Mouse (Mus musculus) gastrocnemius, adult 8-10 months (tissue): ENCODE results near the gene A830031A19Rik. TPM values are rescaled to one million over a fixed set of nuclear protein-coding genes. Genes with fewer than 3 reads are reported as not detected.

Source experiments
- DNase-seq, 2 experiments: peaks; one replicate each; pipeline ENCODE4 v3.0.0; 2022; ENCODE audit warnings: low spot score in 2 of 2
- total RNA-seq, 4 experiments: library from RNA; stranded (reverse); gene quantifications; 2 replicates each; pipeline ENCODE4 v1.2.4; 2022

Gene A830031A19Rik
- not detected for total RNA-seq

- DNase-seq, result no peak
These were observed at the start of gene A830031A19Rik for GRCm38 (mm10) chr11:24074634-24075104. Gene A830031A19Rik, minus strand, starts transcription at chr11:24075054.

GRCm38 (mm10) chr11:24123991-24124390, 49.1 kb upstream of the A830031A19Rik start:
- no peak for DNase-seq

- DNase-seq, result no peak
These were observed 48.0 kb upstream of the A830031A19Rik start for GRCm38 (mm10) chr11:24122899-24123298.

GRCm38 (mm10) chr11:24121136-24121535, 46.3 kb upstream of the A830031A19Rik start:
- no peak for DNase-seq

GRCm38 (mm10) chr11:24116582-24117318, 41.9 kb upstream of the A830031A19Rik start:
- no peak for DNase-seq

GRCm38 (mm10) chr11:24116041-24116440, 41.2 kb upstream of the A830031A19Rik start:
- no peak for DNase-seq

GRCm38 (mm10) chr11:24115017-24115752, 40.3 kb upstream of the A830031A19Rik start:
- no peak for DNase-seq

- no peak for DNase-seq
These were observed 36.9 kb upstream of the A830031A19Rik start for GRCm38 (mm10) chr11:24111720-24112119.

- no peak for DNase-seq
These were observed 35.3 kb upstream of the A830031A19Rik start for GRCm38 (mm10) chr11:24110113-24110512.

GRCm38 (mm10) chr11:24109388-24109787, 34.5 kb upstream of the A830031A19Rik start:
- no peak for DNase-seq

GRCm38 (mm10) chr11:24108974-24109373, 34.1 kb upstream of the A830031A19Rik start:
- DNase-seq, result no peak

GRCm38 (mm10) chr11:24107414-24107813, 32.6 kb upstream of the A830031A19Rik start:
- no peak for DNase-seq

GRCm38 (mm10) chr11:24103128-24103742, 28.4 kb upstream of the A830031A19Rik start:
- DNase-seq, result no peak

- no peak for DNase-seq
These were observed 27.5 kb upstream of the A830031A19Rik start for GRCm38 (mm10) chr11:24102372-24102771.

- no peak for DNase-seq
These were observed 26.8 kb upstream of the A830031A19Rik start for GRCm38 (mm10) chr11:24101625-24102024.

- DNase-seq, result no peak
These were observed 25.7 kb upstream of the A830031A19Rik start for GRCm38 (mm10) chr11:24100449-24101070.

- DNase-seq, result no peak
These were observed 25.0 kb upstream of the A830031A19Rik start for GRCm38 (mm10) chr11:24099886-24100293.

- no peak for DNase-seq
These were observed 24.4 kb upstream of the A830031A19Rik start for GRCm38 (mm10) chr11:24099215-24099614.

GRCm38 (mm10) chr11:24098662-24099061, 23.8 kb upstream of the A830031A19Rik start:
- DNase-seq, result no peak

- no peak for DNase-seq
These were observed 23.2 kb upstream of the A830031A19Rik start for GRCm38 (mm10) chr11:24098069-24098468.

GRCm38 (mm10) chr11:24097026-24097425, 22.2 kb upstream of the A830031A19Rik start:
- DNase-seq, result no peak

- no peak for DNase-seq
These were observed 21.6 kb upstream of the A830031A19Rik start for GRCm38 (mm10) chr11:24096483-24096882.
